Mouse (Mus musculus): ENCODE measurements around the gene Dnajc12. TPM values are rescaled to one million over a fixed set of nuclear protein-coding genes. Genes with fewer than 3 reads are reported as not detected.
A peak's percentile ranks its signal among the peaks of the same experiment; 100 is the strongest.
"Not testable (repeated sequence)": the region's sequence is repeated elsewhere in the genome, so short reads cannot be mapped to it uniquely, and the experiment has no call there.

The Dnajc12 gene
- polyA plus RNA-seq, 1 experiment from 2014 or later, result 21.1 TPM

DNA sequence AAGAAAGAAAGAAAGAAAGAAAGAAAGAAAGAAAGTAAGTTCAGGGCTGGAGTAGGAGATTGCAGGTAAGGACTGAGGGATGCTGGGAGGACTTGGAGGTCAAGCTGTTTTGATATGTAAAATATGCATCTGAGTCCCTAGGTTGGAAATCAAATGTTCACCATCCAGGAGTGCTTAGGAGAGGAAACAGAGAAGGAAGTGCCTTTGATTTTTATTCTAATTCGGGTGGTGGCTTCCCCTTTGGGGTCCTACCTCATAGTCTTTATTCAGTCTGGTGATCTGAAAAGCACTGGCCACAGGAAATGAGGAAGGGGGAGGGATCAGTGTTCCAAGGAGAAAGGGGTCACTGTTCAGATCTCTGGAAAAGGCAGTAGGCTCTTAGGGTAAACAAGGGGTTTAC is 21.7 kb upstream of the Dnajc12 start:
- Histone ChIP-seq H3K9ac (no peak overlapping the region), H3K27ac (no peak overlapping the region), H3K9me3 (no peaks in the 10 kb centered on the region), H3K4me2 (replicated peaks) (no peak overlapping the region), H3K27me3 (replicated peaks) (no peaks in the 10 kb centered on the region), H3K4me1 (no peaks in the 10 kb centered on the region), H3K36me3 (no peaks in the 10 kb centered on the region), H3K4me3 (no peak overlapping the region)
- 70% methylated on average over 1 of the region's 1 CpGs for WGBS
- ATAC-seq (ENCODE audit: low FRiP score, low read depth), result no peak

DNA sequence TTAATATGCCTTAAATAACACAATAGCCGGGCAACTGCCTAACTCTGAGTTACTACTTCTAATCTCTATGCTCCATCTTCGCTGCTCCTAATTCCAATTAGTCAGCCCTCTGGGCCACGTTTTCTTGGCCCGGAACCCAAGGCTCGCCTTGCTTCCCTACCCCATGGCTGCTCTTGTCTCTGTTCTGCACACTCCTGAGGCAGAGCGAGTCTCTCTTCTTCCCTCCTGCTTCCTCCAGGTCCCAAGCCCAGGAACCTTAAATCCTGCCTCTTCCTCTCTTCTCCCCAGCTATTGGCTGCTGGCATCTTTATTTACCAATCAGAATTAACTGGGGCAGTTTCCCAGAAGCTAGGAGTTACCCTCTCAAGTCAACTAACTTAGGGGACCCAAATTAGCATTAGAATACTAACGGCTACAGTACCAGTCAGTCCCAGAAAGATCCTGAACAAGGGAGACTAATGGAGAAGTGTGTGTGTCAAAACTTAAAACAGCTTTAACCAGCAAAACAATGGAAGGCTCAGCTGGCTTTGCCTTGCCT is 16.3 kb upstream of the Dnajc12 start:
- Histone ChIP-seq H3K4me2 (replicated peaks) (no peak overlapping the region; the same call in 1 of the 2 replicates), H3K27ac (no peak overlapping the region), H3K4me1 (no peaks in the 10 kb centered on the region), H3K9ac (no peak overlapping the region), H3K4me3 (no peak overlapping the region), H3K27me3 (replicated peaks) (no peaks in the 10 kb centered on the region), H3K36me3 (no peaks in the 10 kb centered on the region), H3K9me3 (no peaks in the 10 kb centered on the region)
- ATAC-seq (ENCODE audit: low FRiP score, low read depth), result no peak
- WGBS, result 63% methylated on average over 7 of the region's 7 CpGs

DNA sequence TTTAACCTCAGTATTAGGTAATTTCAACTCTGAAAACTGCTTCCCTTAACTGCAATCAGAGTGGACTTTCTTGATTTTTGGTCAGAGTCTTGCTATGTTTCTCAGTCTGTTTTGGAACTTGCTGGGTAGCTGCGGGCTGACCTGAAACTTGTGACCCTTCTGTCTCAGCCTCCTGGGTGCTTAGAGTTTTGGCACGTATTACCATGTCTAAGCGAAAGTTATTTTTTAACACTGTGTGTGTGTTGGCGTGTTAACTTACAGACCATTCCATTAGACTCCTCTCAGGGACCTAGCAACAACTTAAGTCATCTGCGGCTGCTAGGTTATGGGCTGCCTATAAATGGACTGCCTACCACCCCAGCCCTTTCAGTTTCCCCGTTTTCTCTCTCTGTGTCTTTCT is 14.9 kb upstream of the Dnajc12 start:
- Histone ChIP-seq H3K27ac (no peak overlapping the region), H3K4me1 (no peaks in the 10 kb centered on the region), H3K27me3 (replicated peaks) (no peaks in the 10 kb centered on the region), H3K4me3 (no peak overlapping the region), H3K9me3 (no peaks in the 10 kb centered on the region), H3K36me3 (no peaks in the 10 kb centered on the region), H3K4me2 (replicated peaks) (no peak overlapping the region), H3K9ac (no peak overlapping the region)
- no peak for ATAC-seq (ENCODE audit: low FRiP score, low read depth)
- 79% methylated on average over 6 of the region's 6 CpGs for WGBS

DNA sequence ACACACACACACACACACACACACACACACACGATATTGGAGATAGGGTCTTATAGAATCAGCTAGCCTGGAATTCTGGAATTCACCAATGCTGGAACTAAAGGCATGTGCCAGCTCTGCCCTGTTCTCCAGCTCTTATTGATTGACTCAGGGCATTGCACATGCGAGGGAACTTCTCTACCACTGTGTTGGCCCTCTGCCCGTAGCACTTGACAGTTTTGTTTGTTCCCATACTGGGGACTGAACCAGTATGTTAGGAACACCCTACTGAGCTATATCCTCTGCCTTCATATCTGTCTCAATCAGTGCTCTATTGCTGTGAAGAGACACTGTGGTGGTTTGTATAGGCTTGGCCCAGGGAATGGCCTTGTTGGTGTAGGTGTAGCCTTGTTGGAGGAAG is 14.2 kb upstream of the Dnajc12 start:
- Histone ChIP-seq H3K27ac (no peak overlapping the region), H3K27me3 (replicated peaks) (no peaks in the 10 kb centered on the region), H3K9me3 (no peaks in the 10 kb centered on the region), H3K36me3 (no peaks in the 10 kb centered on the region), H3K9ac (no peak overlapping the region), H3K4me2 (replicated peaks) (no peak overlapping the region), H3K4me1 (no peaks in the 10 kb centered on the region), H3K4me3 (no peak overlapping the region)
- ATAC-seq (ENCODE audit: low FRiP score, low read depth), result no peak
- 87% methylated on average over 3 of the region's 3 CpGs for whole genome bisulfite sequencing

DNA sequence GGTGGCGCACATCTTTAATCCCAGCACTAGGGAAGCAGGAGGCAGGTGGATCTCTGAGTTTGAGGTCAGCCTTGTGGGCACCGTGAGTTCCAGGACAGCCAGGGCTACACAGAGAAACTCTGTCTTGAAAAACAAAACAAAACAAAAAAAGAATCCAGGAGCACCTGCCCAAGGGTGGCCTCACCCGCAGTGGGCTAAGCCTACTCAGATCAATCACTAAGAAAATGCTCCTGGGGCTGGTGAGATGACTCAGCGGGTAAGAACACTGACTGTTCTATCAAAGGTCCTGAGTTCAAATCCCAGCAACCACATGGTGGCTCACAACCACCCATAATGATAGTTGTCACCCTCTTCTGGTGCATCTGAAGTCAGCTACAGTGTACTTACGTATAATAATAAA is 5.9 kb upstream of the Dnajc12 start:
- no peak for ATAC-seq (ENCODE audit: low FRiP score, low read depth)
- Histone ChIP-seq H3K4me2 (replicated peaks) (no peak overlapping the region), H3K27ac (no peak overlapping the region), H3K4me3 (no peak overlapping the region), H3K9me3 (no peaks in the 10 kb centered on the region), H3K36me3 (no peaks in the 10 kb centered on the region), H3K9ac (no peak overlapping the region), H3K27me3 (replicated peaks) (no peaks in the 10 kb centered on the region), H3K4me1 (0 out of 2 replicates have a peak, but pooled peaks cover 2% of the 10 kb centered on the region)
- 86% methylated on average over 5 of the region's 5 CpGs for WGBS

DNA sequence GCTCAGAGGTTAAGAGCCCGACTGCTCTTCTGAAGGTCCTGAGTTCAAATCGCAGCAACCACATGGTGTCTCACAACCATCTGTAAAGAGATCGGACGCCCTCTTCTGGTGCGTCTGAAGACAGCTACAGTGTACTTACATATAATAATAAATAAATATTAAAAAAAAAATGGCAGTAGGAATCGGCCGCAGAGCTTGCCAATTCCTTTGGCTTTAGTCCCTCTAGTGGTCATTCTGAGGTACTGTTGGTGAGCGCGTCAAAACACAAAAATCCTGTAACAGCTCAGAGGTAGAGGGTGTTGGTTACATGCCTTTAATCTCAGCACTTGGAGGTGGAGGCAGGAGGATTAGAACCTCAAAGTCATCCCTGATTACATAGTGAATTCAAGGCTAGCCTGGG is 4.8 kb upstream of the Dnajc12 start:
- WGBS, result 22% methylated on average over 9 of the region's 9 CpGs
- H3K36me3 ChIP-seq, result no peaks in the 10 kb centered on the region
- H3K4me1 ChIP-seq, result peaks cover 7% of the 10 kb centered on the region
- H3K4me2 ChIP-seq (replicated peaks), result no peak overlapping the region
- no peak for ATAC-seq (ENCODE audit: low FRiP score, low read depth)
- no peak overlapping the region for H3K9ac ChIP-seq
- no peaks in the 10 kb centered on the region for H3K9me3 ChIP-seq
- H3K27ac ChIP-seq, result no peak overlapping the region
- no peak overlapping the region for H3K4me3 ChIP-seq
- H3K27me3 ChIP-seq (replicated peaks), result no peaks in the 10 kb centered on the region

DNA sequence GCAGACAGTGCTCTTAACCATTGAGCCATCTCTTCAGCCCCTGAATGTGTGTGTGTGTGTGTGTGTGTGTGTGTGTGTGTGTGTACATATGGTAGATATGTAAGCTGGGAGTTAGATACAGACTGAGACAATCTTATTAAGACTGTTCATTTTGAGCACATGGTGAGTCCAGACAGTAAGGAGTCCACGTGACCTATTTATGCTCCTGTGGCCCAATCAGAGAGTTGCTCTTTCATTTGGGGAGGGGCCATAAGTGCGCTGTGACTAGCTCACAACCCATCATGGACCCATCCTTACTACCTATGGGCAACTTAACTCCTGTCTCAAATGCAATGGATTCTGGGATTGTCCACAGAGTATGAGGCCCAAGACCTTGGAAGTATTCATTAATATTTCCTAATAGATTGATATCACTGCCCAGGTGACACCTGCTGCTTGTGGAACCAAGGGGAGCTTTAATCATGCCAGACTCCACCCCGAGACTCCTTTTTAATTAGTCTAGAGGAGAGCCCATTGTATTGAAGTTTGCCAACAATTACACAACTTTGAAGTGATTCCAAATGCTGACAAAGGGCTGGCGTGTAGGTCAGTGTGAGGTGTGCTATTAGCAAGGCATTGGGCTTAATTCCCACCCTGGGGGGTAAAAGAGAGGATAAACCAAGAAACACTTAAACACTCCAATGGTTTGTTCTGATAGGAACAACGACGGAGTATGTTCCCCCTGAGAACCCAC is 3.1 kb upstream of the Dnajc12 start:
- no peak overlapping the region for H3K27ac ChIP-seq
- H3K9ac ChIP-seq, result no peak overlapping the region
- H3K36me3 ChIP-seq, result no peaks in the 10 kb centered on the region
- no peak for ATAC-seq (ENCODE audit: low FRiP score, low read depth)
- no peaks in the 10 kb centered on the region for H3K27me3 ChIP-seq (replicated peaks)
- H3K4me1 ChIP-seq, result peaks cover 7% of the 10 kb centered on the region
- H3K4me2 ChIP-seq (replicated peaks), result no peak overlapping the region
- no peaks in the 10 kb centered on the region for H3K9me3 ChIP-seq
- no peak overlapping the region for H3K4me3 ChIP-seq
- WGBS, result 71% methylated on average over 6 of the region's 6 CpGs

DNA sequence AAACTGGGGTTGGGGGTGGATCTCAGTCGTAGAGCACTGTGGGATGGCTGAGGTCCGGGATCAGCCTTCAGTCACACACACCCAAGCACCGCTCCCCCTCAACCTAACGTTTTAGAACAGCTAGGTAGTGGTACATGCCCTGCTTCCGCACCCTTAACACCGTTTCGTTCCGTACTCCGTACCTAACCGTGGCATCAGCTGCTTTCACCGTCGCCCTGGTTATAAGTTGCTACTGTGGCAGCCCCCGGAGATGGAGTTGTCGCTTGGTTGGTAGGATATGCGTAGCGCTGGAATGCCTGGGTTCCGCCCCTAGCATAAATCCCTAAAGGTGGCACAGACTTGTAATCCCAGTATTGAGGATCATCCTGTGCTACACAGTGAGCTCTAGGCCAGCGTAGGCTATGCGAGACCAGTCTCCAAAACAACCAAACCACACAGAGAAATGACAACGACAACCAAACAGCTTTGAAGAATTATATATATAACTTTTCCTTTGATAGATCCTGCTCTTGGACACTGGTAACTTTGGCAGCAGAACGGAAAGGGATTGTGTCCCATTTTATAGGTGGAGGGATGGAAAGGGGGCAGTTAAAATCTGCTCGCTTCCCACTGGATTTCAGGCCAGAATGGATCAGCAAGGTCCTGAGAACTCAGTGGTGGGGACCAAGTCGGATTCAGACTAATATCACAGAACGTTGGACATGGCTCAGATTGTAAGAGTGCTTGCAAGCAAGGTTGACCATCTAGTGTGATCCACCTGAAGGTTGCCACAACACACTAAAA is 554 bp upstream of the Dnajc12 start, which contains the start of gene Sirt1:
Gene Sirt1 (minus strand): TSS at position 207 of the 783 bp plus-strand sequence.
- WGBS, result 5% methylated on average over 24 of the region's 24 CpGs
- H3K9me3 ChIP-seq, result no peaks in the 10 kb centered on the region
- H3K36me3 ChIP-seq, result no peaks in the 10 kb centered on the region
- H3K4me1 ChIP-seq, result peaks cover 7% of the 10 kb centered on the region
- ATAC-seq (ENCODE audit: low FRiP score, low read depth), result no peak
- peak within 1 kb of the TSS; percentile 88 for H3K4me2 ChIP-seq (replicated peaks)
- H3K27me3 ChIP-seq (replicated peaks), result no peaks in the 10 kb centered on the region
- H3K9ac ChIP-seq, result peak within 1 kb of the TSS; percentile 61
- H3K27ac ChIP-seq, result no peak within 1 kb of the TSS
- peak within 1 kb of the TSS; percentile 47 for H3K4me3 ChIP-seq

DNA sequence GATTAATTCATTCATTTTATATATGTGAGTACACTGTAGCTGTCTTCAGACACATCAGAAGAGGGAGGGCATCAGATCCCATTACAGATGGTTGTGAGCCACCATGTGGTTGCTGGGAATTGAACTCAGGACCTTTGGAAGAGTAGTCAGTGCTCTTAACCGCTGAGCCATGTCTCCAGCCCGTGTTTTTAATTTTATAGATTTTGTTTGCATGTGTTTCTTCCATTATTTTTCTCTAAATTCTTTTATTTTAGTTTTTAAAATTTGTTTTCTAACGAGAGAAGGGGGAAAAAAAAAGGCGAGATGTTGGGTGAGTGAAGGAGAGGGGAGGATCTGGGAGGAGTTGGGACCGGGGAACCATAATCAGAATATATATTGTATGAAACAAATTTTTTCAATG is 3.7 kb downstream of the Dnajc12 start:
- H3K9me3 ChIP-seq; H3K27me3 ChIP-seq (replicated peaks); H3K27ac ChIP-seq; H3K9ac ChIP-seq; H3K4me3 ChIP-seq; H3K36me3 ChIP-seq; H3K4me1 ChIP-seq; ATAC-seq (ENCODE audit: low FRiP score, low read depth): not testable (repeated sequence)
- H3K4me2 ChIP-seq (replicated peaks), result peak overlapping the region; percentile 67
- 38% methylated on average over 5 of the region's 5 CpGs for WGBS

DNA sequence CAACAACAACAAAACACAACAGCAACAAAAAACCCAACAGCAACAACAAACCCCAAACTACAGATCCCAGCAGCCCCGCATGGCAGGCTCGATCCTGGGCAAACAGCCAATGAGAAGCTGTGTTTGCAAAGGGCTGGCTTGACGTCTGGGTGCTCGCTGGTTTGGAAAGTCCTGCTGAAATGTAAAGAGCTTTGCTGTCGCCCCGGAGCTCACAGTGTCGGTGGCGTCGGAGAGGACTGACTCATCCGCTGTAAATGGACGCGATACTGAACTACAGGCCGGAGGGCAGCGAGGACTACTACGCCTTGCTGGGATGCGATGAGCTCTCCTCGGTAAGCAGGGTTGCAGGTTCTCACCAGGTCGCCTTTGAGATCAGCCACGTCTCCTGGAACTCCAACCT is 4.2 kb downstream of the Dnajc12 start:
- H3K4me3 ChIP-seq, result peak overlapping the region; percentile 46
- H3K4me1 ChIP-seq, result peaks cover 4% of the 10 kb centered on the region
- no peak overlapping the region for H3K27ac ChIP-seq
- peak overlapping the region; percentile 48; the same call in 1 of the 2 replicates for H3K9ac ChIP-seq
- H3K4me2 ChIP-seq (replicated peaks), result peak overlapping the region; percentile 67
- H3K27me3 ChIP-seq (replicated peaks), result no peaks in the 10 kb centered on the region
- no peaks in the 10 kb centered on the region for H3K9me3 ChIP-seq
- no peaks in the 10 kb centered on the region for H3K36me3 ChIP-seq
- ATAC-seq (ENCODE audit: low FRiP score, low read depth), result peak; percentile 81
- under 1% methylated on average over 19 of the region's 19 CpGs for WGBS

DNA sequence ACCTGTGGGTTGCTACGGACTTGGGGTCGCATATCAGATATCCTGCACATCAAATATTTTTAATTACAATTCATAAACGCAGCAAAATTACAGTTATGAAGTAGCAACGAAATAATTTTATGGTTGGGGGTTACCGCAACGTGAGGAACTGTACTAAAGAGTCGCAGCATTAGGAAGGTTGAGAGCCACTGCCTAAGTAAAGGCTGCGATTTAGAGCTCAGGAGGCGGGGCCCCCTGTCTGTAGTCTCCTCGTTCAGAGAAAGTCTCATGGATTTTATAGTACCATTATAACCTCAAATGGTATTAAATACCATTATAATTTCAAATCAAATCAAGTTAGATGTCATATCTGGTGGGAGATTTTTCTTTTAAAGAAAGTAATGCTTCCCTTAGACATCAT is 4.7 kb downstream of the Dnajc12 start:
- H3K27me3 ChIP-seq (replicated peaks), result no peaks in the 10 kb centered on the region
- no peak for ATAC-seq (ENCODE audit: low FRiP score, low read depth)
- no peak overlapping the region for H3K27ac ChIP-seq
- no peaks in the 10 kb centered on the region for H3K36me3 ChIP-seq
- H3K4me1 ChIP-seq, result no peaks in the 10 kb centered on the region
- H3K9ac ChIP-seq, result peak overlapping the region; percentile 48; the same call in 1 of the 2 replicates
- H3K4me2 ChIP-seq (replicated peaks), result peak overlapping the region; percentile 67
- 3% methylated on average over 10 of the region's 10 CpGs for WGBS
- no peaks in the 10 kb centered on the region for H3K9me3 ChIP-seq
- peak overlapping the region; percentile 46 for H3K4me3 ChIP-seq

DNA sequence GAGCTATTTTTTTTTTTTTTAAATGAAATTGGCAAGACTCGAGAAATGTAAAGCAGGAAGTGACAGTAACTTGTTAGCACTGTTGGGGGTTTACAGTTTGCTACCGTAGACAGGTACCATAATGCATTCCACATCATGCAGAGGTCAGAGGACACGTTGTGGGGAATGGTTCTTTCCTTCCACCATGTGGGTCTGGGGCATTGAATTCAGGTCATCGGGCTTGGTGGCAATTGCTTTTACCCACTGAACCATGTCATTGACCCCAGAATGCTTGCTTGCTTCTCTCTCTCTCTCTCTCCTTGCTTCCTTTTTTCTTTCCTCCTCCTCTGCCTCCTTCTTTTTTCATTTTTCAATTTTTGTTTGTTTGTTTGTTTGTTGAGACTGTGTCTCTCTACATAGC is 6.7 kb downstream of the Dnajc12 start:
- no peaks in the 10 kb centered on the region for H3K4me1 ChIP-seq
- 57% methylated on average over 4 of the region's 4 CpGs for WGBS
- H3K9ac ChIP-seq, result no peak overlapping the region
- H3K36me3 ChIP-seq, result no peaks in the 10 kb centered on the region
- no peak overlapping the region for H3K4me2 ChIP-seq (replicated peaks)
- H3K27me3 ChIP-seq (replicated peaks), result no peaks in the 10 kb centered on the region
- H3K27ac ChIP-seq, result no peak overlapping the region
- no peaks in the 10 kb centered on the region for H3K9me3 ChIP-seq
- no peak overlapping the region for H3K4me3 ChIP-seq
- ATAC-seq (ENCODE audit: low FRiP score, low read depth), result no peak

Measured in neural tube, embryonic 12.5 days (tissue).